Mouse (Mus musculus): ENCODE data around the gene Acp7. TPM values are rescaled to one million over a fixed set of nuclear protein-coding genes. Genes with fewer than 3 reads are reported as not detected.
A peak's percentile ranks its signal among the peaks of the same experiment; 100 is the strongest.
"Not testable (repeated sequence)": the region's sequence is repeated elsewhere in the genome, so short reads cannot be mapped to it uniquely, and the experiment has no call there.

Gene Acp7
- total and polyA plus RNA-seq, 2 experiments from 2014 or later: not detected

GRCm38 (mm10) chr7:28624791-28625190, 6.3 kb downstream of the Acp7 start:
- Histone ChIP-seq H3K4me3 (ENCODE audit: low read depth, low read length) (no peak overlapping the region), H3K36me3 (replicated peaks; ENCODE audit: control insufficient read depth, insufficient read depth, low read length) (no peaks in the 10 kb centered on the region), H3K9me3 (replicated peaks; ENCODE audit: control insufficient read depth, low read length) (no peaks in the 10 kb centered on the region), H3K27ac (ENCODE audit: low read depth) (no peak overlapping the region), H3K4me2 (ENCODE audit: low read depth, low read length) (no peak overlapping the region), H3K9ac (replicated peaks; ENCODE audit: low read depth, low read length) (no peak overlapping the region), H3K27me3 (ENCODE audit: control insufficient read depth, insufficient read depth, low read length) (peaks cover 23% of the 10 kb centered on the region), H3K4me1 (ENCODE audit: control insufficient read depth, insufficient read depth) (no peaks in the 10 kb centered on the region)
- TF ChIP-seq CTCF (IDR thresholded peaks at IDR 0.05; ENCODE audit: low read depth) (no peak), EP300 (IDR thresholded peaks at IDR 0.05; ENCODE audit: low read depth) (no peak)
- WGBS: 66% methylated on average over 5 of the region's 5 CpGs
- ATAC-seq (ENCODE audit: insufficient read depth, low read depth) (no peak), DNase-seq (ENCODE audit: low spot score) (no peak)

GRCm38 (mm10) chr7:28619098-28619715, 11.9 kb downstream of the Acp7 start:
- H3K4me3 ChIP-seq (ENCODE audit: low read depth, low read length): no peak overlapping the region

GRCm38 (mm10) chr7:28605951-28606350, 25.2 kb downstream of the Acp7 start:
- Histone ChIP-seq H3K9me3 (replicated peaks; ENCODE audit: control insufficient read depth, low read length) (no peaks in the 10 kb centered on the region), H3K27me3 (ENCODE audit: control insufficient read depth, insufficient read depth, low read length) (no peaks in the 10 kb centered on the region), H3K27ac (ENCODE audit: low read depth) (no peak overlapping the region), H3K4me2 (ENCODE audit: low read depth, low read length) (no peak overlapping the region), H3K4me3 (ENCODE audit: low read depth, low read length) (no peak overlapping the region), H3K9ac (replicated peaks; ENCODE audit: low read depth, low read length) (no peak overlapping the region), H3K36me3 (replicated peaks; ENCODE audit: control insufficient read depth, insufficient read depth, low read length) (no peaks in the 10 kb centered on the region), H3K4me1 (ENCODE audit: control insufficient read depth, insufficient read depth) (no peaks in the 10 kb centered on the region)
- WGBS: 73% methylated on average over 8 of the region's 8 CpGs
- ATAC-seq (ENCODE audit: insufficient read depth, low read depth) (no peak), DNase-seq (ENCODE audit: low spot score) (no peak)
- TF ChIP-seq EP300 (IDR thresholded peaks at IDR 0.05; ENCODE audit: low read depth) (no peak), CTCF (IDR thresholded peaks at IDR 0.05; ENCODE audit: low read depth) (no peak)

More at GRCm38 (mm10) chr7:28619098-28619715, 11.9 kb downstream of the Acp7 start:
- no peak overlapping the region for H3K9ac ChIP-seq (replicated peaks; ENCODE audit: low read depth, low read length)
- no peaks in the 10 kb centered on the region for H3K9me3 ChIP-seq (replicated peaks; ENCODE audit: control insufficient read depth, low read length)
- DNase-seq (ENCODE audit: low spot score) (no peak), ATAC-seq (ENCODE audit: insufficient read depth, low read depth) (no peak)
- 67% methylated on average over 9 of the region's 9 CpGs for WGBS
- no peaks in the 10 kb centered on the region for H3K36me3 ChIP-seq (replicated peaks; ENCODE audit: control insufficient read depth, insufficient read depth, low read length)
- H3K27me3 ChIP-seq (ENCODE audit: control insufficient read depth, insufficient read depth, low read length): no peaks in the 10 kb centered on the region
- H3K4me2 ChIP-seq (ENCODE audit: low read depth, low read length): no peak overlapping the region
- TF ChIP-seq EP300 (IDR thresholded peaks at IDR 0.05; ENCODE audit: low read depth): no peak
- no peak for TF ChIP-seq CTCF (IDR thresholded peaks at IDR 0.05; ENCODE audit: low read depth)
- H3K27ac ChIP-seq (ENCODE audit: low read depth): no peak overlapping the region
- no peaks in the 10 kb centered on the region for H3K4me1 ChIP-seq (ENCODE audit: control insufficient read depth, insufficient read depth)

- not testable (repeated sequence) for H3K4me1 ChIP-seq (ENCODE audit: control insufficient read depth, insufficient read depth); H3K4me2 ChIP-seq (ENCODE audit: low read depth, low read length); ATAC-seq (ENCODE audit: insufficient read depth, low read depth); H3K4me3 ChIP-seq (ENCODE audit: low read depth, low read length); H3K9me3 ChIP-seq (replicated peaks; ENCODE audit: control insufficient read depth, low read length); H3K9ac ChIP-seq (replicated peaks; ENCODE audit: low read depth, low read length); DNase-seq (ENCODE audit: low spot score); H3K36me3 ChIP-seq (replicated peaks; ENCODE audit: control insufficient read depth, insufficient read depth, low read length); H3K27ac ChIP-seq (ENCODE audit: low read depth); H3K27me3 ChIP-seq (ENCODE audit: control insufficient read depth, insufficient read depth, low read length)
- TF ChIP-seq CTCF (IDR thresholded peaks at IDR 0.05; ENCODE audit: low read depth): peak; percentile 19
- 67% methylated on average over 2 of the region's 2 CpGs for WGBS
These were observed 27.3 kb downstream of the Acp7 start for GRCm38 (mm10) chr7:28603788-28604187.

GRCm38 (mm10) chr7:28603136-28603535, 28.0 kb downstream of the Acp7 start:
- Histone ChIP-seq H3K27me3 (ENCODE audit: control insufficient read depth, insufficient read depth, low read length) (no peaks in the 10 kb centered on the region), H3K9me3 (replicated peaks; ENCODE audit: control insufficient read depth, low read length) (no peaks in the 10 kb centered on the region), H3K4me3 (ENCODE audit: low read depth, low read length) (no peak overlapping the region), H3K9ac (replicated peaks; ENCODE audit: low read depth, low read length) (no peak overlapping the region), H3K4me1 (ENCODE audit: control insufficient read depth, insufficient read depth) (0 out of 2 replicates have a peak, but pooled peaks cover 3% of the 10 kb centered on the region), H3K36me3 (replicated peaks; ENCODE audit: control insufficient read depth, insufficient read depth, low read length) (no peaks in the 10 kb centered on the region), H3K4me2 (ENCODE audit: low read depth, low read length) (no peak overlapping the region), H3K27ac (ENCODE audit: low read depth) (no peak overlapping the region)
- no peak for ATAC-seq (ENCODE audit: insufficient read depth, low read depth)
- TF ChIP-seq EP300 (IDR thresholded peaks at IDR 0.05; ENCODE audit: low read depth) (no peak), CTCF (IDR thresholded peaks at IDR 0.05; ENCODE audit: low read depth) (no peak)
- 66% methylated on average over 5 of the region's 5 CpGs for WGBS
- no peak for DNase-seq (ENCODE audit: low spot score)

GRCm38 (mm10) chr7:28601668-28602067, 29.5 kb downstream of the Acp7 start:
- no peak for DNase-seq (ENCODE audit: low spot score)
- ATAC-seq (ENCODE audit: insufficient read depth, low read depth): no peak
- H3K27ac ChIP-seq (ENCODE audit: low read depth): no peak overlapping the region
- peaks cover 12% of the 10 kb centered on the region for H3K4me1 ChIP-seq (ENCODE audit: control insufficient read depth, insufficient read depth)
- TF ChIP-seq EP300 (IDR thresholded peaks at IDR 0.05; ENCODE audit: low read depth) (no peak), CTCF (IDR thresholded peaks at IDR 0.05; ENCODE audit: low read depth) (peak; percentile 74)
- H3K4me2 ChIP-seq (ENCODE audit: low read depth, low read length): no peak overlapping the region
- no peaks in the 10 kb centered on the region for H3K9me3 ChIP-seq (replicated peaks; ENCODE audit: control insufficient read depth, low read length)
- no peak overlapping the region for H3K4me3 ChIP-seq (ENCODE audit: low read depth, low read length)
- no peak overlapping the region for H3K9ac ChIP-seq (replicated peaks; ENCODE audit: low read depth, low read length)
- WGBS: 26% methylated on average over 7 of the region's 7 CpGs
- no peaks in the 10 kb centered on the region for H3K27me3 ChIP-seq (ENCODE audit: control insufficient read depth, insufficient read depth, low read length)
- no peaks in the 10 kb centered on the region for H3K36me3 ChIP-seq (replicated peaks; ENCODE audit: control insufficient read depth, insufficient read depth, low read length)

Measured in heart, postnatal 0 days (tissue).